Mouse (Mus musculus): ENCODE measurements at regions not wholly inside any gene's neighbourhood (a gene's known extent, or its start where the extent isn't known, plus 50 kb on each side); places are given as distances from the start of the nearest gene placed in this dataset.
"Not testable (repeated sequence)": the region's sequence is repeated elsewhere in the genome, so short reads cannot be mapped to it uniquely, and the experiment has no call there.

GRCm38 (mm10) chr8:46355066-46355465, 60.6 kb upstream of the Helt start:
- ATAC-seq (replicated peaks; ENCODE audit: poor library complexity): no peak

- ATAC-seq (replicated peaks; ENCODE audit: poor library complexity): not testable (repeated sequence)
These were observed 63.5 kb upstream of the Helt start for GRCm38 (mm10) chr8:46357961-46358360.

DNA sequence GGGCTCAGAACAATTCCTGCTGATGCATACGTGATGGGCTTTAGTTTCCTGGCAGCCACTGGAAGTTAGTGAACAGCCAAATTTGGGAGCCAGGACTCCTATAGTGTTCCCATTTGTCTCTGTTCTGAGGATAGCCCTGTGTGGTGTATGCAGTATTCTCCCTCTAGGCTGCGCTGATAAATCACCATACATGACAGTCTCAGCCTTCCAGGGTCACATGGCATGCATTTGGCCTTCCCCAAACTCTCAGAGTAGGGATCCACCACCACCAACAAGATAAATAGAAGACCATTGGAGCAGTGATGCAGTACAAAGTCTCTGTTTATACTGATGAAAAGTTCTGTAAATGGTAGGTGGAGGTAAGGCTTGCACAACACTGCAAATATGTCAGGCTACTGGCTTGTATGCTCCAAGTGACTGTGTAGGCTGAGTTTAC, 68.4 kb upstream of the Helt start:
- no peak for ATAC-seq (replicated peaks; ENCODE audit: poor library complexity)

DNA sequence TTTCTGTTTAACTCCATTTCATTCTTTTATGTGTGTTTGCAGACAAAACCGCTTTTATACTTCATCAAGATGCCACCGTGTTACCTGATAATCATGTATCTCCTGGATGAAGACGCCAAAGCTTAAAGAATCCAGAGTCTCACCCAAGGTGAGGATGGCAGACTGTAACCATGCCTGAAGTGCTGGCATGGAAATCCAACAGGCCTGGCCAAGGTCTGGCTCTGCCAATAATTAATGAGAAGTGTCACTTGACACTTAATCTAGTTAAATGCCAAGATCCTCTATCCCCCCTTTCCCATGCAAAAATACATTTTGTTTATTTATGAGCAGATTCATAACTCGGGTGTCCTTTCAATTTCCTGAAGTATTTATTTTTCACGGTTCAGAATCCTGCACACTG, 71.2 kb upstream of the Helt start:
- no peak for ATAC-seq (replicated peaks; ENCODE audit: poor library complexity)

DNA sequence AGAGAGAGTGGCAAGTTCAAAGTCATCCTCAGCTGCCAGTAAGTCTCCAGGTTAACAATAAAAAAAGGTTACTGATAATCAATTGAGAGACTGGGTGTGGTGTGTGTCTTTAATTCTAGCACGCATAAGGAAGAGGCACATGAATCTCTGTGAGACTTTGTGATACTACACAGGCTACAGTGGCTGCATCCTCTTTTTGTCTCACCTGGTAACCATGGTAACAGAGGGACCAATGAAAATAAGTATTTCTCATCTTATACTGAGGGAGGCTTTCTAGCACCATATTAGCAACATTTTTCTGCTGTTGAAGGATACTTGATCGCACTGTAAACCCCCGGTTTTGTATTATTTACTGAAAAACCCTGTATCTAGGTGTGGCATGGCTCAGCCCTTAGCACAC, 72.7 kb upstream of the Helt start:
- no peak for ATAC-seq (replicated peaks; ENCODE audit: poor library complexity)

DNA sequence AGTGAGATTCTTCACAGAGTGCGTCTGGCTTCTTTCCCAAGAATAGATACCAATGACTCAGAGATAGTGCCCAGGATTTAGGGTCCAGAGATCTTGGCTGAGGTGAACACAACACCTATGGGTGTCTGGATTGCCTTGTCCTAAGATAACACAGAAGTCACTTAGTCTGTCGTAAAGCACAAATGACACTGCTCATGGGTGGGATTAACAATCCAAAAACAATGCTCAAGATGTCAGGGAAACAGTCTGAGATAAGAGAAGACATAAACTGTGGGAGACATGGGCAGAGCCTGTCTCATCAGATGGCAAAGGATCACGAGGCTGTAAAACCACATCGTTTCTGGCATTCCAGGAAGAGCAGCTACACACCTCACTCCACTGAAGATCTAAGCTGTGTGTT, 79.6 kb upstream of the Helt start:
- ATAC-seq (replicated peaks; ENCODE audit: poor library complexity): peak; percentile 39; the same call in 1 of the 2 replicates

GRCm38 (mm10) chr8:46375986-46376385, 81.5 kb upstream of the Helt start:
- no peak for ATAC-seq (replicated peaks; ENCODE audit: poor library complexity)

DNA sequence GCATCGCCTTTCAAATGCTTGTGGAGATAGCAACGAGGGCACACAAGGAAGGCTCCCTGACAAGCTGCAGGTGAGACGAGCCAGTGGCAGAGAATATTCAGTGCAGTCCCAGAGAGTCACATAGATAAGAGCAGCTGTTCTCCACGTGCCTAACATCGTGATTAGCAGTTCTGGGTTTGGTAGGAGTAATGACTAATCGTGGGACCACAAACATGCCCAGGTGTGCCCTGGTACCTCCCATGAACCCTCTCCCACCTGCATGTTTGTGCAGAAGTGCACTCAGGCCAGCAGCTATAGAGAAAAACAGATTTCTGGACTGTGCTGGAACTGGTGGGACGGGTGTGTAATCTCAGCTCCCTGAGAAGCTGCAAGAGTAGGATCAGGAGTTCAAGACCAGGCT, 85.9 kb upstream of the Acsl1 start:
- no peak for ATAC-seq (replicated peaks; ENCODE audit: poor library complexity)

GRCm38 (mm10) chr8:46385806-46386205, 85.0 kb upstream of the Acsl1 start:
- peak; percentile 44; the same call in 1 of the 2 replicates for ATAC-seq (replicated peaks; ENCODE audit: poor library complexity)

DNA sequence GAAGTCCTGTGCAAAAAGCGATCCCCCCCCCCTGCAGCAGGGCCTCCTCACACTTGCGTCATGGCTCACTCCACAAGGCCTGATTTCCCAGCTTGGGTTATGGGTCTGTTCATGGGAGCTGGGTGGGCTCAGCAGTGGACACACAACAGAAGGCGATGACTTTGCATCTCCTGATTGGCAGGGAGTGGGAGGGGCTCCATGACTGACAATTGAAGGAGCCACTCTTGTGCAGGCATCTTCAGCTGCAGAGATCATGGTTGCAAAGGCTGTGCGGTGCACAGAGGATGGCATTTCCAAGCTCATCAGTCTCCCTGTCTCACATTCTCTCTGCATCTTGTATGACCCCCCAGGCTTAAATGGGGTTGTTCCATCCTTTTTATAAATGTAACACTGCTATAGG, 84.3 kb upstream of the Acsl1 start:
- no peak for ATAC-seq (replicated peaks; ENCODE audit: poor library complexity)

DNA sequence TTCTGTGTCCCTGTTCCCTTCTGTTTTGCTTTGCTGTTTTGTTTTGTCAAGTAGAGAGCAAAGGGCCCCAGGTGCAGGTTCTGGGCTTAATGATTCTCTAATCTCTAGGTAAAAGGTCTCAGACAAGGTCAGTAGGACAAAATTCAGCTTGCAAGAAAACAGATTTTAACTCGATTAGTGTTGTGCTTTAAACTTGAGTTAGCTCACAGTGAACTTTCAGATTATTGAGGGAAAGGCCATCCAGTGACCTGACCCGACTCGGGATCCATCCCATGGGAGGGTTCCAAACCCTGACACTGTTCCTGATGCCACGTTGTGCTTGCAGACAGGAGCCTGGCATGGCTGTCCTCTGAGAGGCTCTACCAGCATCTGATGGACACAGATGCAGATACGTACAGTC, 83.8 kb upstream of the Acsl1 start:
- ATAC-seq (replicated peaks; ENCODE audit: poor library complexity): no peak

- no peak for ATAC-seq (replicated peaks; ENCODE audit: poor library complexity)
These were observed 82.4 kb upstream of the Acsl1 start for GRCm38 (mm10) chr8:46388421-46388820.

GRCm38 (mm10) chr8:46390431-46390830, 80.4 kb upstream of the Acsl1 start:
- no peak for ATAC-seq (replicated peaks; ENCODE audit: poor library complexity)

DNA sequence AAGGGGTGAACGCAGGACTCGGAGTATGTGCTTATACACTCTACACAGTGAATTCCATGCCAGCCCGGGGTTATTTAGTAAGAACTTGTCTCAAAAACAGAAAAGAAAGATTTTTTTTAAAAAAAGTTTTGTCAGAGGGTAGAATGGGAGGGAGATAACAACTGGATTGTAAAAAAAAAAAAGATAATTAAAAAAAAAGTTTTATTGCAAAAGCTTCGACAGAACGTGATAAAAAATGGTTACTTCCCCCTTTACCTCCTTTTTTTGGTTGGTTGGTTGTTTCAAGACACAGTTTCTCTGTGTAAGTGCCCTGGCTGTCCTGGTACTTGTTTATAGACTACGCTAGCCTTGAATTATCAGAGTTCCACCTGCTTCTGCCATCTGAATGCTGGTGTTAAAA, 79.2 kb upstream of the Acsl1 start:
- no peak for ATAC-seq (replicated peaks; ENCODE audit: poor library complexity)

- no peak for ATAC-seq (replicated peaks; ENCODE audit: poor library complexity)
These were observed 77.5 kb upstream of the Acsl1 start for GRCm38 (mm10) chr8:46393296-46393695.

- 0 out of 2 replicates have a peak, but pooled peaks have one; percentile 11 for ATAC-seq (replicated peaks; ENCODE audit: poor library complexity)
These were observed 76.1 kb upstream of the Acsl1 start for GRCm38 (mm10) chr8:46394750-46395149.

DNA sequence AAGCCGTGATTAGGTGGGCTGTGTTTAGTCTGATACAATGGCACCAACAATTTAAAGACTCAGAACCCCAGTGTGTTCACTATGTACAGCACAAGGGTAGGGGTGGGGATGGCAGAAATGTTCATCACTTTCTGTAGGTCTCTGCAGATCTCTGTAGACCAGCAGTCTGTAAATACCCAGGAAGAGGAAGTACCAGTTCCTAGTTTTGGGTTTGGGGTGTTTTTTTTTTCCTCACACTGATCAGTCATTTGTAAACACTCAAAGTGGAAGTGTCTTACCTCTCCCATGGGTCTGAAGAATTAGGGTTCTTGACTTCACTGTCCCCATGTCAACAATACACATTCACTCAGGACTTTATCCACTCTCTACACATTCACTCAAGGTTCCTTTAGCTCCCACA, 75.5 kb upstream of the Acsl1 start:
- ATAC-seq (replicated peaks; ENCODE audit: poor library complexity): peak; percentile 63

- ATAC-seq (replicated peaks; ENCODE audit: poor library complexity): no peak
These were observed 73.8 kb upstream of the Acsl1 start for GRCm38 (mm10) chr8:46397081-46397480.

DNA sequence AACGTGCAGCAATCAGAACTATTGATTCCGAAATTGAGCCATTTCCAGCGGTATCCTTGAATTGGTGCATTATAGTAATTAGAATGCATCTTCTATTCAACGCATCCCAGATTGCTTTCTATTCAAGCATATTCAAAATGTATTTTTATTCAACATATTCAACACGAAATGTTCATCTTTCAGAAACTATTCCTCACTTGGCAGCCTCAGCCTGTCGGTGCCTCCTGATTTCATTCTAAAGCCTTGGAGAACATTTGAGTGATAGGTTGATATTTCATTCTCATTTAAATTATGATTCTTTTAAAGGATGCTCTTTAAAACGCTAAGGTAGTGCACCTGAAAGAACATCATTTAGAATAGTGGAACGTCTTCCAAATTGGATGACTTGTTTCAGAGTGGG, 73.1 kb upstream of the Acsl1 start:
- no peak for ATAC-seq (replicated peaks; ENCODE audit: poor library complexity)

DNA sequence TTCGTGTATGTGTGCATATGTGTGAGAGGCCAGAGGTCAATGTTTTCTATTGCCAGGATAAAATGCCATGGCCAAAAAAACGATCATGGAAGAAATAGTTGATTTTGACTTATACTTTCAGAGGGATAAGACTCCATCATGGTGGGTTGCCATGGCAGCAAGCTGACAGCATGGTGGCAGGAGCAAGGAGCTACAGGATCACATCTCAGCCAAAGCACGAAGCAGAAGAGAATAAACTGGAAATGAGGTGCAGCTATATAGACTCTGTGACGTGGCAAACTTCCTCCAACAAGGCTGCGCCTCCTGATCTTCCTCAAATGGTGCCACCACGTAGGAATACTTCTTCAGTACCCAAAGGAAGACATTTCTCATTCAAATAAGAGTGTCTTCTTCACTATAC, 70.2 kb upstream of the Acsl1 start:
- no peak for ATAC-seq (replicated peaks; ENCODE audit: poor library complexity)

DNA sequence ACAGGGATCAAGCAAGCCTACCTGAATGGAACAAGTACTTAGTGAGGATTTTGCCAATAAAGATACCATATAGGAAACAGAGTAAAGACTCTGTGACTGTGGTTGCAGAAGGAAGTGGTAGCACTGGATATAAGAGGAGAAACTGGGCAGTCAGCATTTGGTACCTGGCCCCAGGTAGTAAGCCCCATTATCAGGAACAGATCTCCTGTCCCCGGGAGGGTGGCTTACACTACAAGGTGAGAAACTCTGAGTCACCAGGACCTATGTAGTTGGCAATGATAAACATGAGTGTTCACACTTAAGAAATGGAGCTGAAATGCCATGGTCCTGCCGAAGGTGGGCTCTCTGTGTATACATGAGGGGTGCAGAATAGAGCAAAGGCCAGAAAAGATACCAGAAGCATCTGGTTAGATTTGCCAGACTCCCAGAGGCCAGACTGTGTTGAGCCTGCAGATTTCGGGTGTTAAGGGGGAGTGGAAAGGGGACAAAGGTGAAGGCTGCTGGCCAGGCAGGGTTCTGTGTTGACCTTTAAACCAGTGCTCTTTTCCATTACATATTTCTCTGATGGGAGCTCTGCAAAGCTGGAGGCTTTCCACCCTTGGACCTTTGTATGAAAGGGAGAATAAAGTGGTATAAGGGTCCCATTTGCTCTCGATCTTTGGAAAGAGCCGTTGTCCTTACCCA, 66.8 kb upstream of the Acsl1 start:
- no peak for ATAC-seq (replicated peaks; ENCODE audit: poor library complexity)

GRCm38 (mm10) chr8:46408886-46409285, 62.0 kb upstream of the Acsl1 start:
- ATAC-seq (replicated peaks; ENCODE audit: poor library complexity): no peak

DNA sequence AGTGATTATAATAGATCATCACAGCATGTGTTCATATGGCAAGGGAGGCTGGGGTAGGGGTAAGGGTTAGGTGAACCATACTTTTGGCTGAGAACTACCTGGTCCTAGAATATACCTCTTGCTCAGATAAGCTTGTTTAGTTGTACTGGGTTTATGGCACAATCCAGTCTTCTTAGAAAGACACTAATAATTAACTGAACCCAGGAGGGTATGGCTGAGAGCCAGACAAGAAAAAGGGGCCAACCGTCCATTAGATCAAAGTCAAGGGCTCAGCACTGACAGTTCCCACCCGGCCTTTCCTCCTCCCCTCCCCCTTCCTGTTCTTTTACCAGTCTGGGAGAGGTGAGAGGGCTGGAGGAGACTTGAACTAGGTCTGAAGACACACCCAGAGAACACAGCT, 61.5 kb upstream of the Acsl1 start:
- no peak for ATAC-seq (replicated peaks; ENCODE audit: poor library complexity)
